Mouse (Mus musculus): ENCODE data around the gene Crybg1. TPM values are rescaled to one million over a fixed set of nuclear protein-coding genes. Genes with fewer than 3 reads are reported as not detected.
A peak's percentile ranks its signal among the peaks of the same experiment; 100 is the strongest.

The Crybg1 gene
- 1 to 10 TPM; 3.3 to 4.0 (median 3.4) TPM for total RNA-seq (2022)

GRCm38 (mm10) chr10:44148337-44149317 lies at the start of gene Crybg1:
Gene Crybg1 (minus strand): TSS chr10:44148853.
- DNase-seq (ENCODE audit: low spot score), result no peak

GRCm38 (mm10) chr10:44177365-44177764 lies 28.7 kb upstream of the Crybg1 start:
- peak; percentile 20 for DNase-seq (ENCODE audit: low spot score)

- no peak for DNase-seq (ENCODE audit: low spot score)
Measured at GRCm38 (mm10) chr10:44176548-44176947, 27.9 kb upstream of the Crybg1 start.

GRCm38 (mm10) chr10:44176120-44176519 lies 27.5 kb upstream of the Crybg1 start:
- no peak for DNase-seq (ENCODE audit: low spot score)

- DNase-seq (ENCODE audit: low spot score), result no peak
Measured at GRCm38 (mm10) chr10:44170145-44170544, 21.5 kb upstream of the Crybg1 start.

DNA sequence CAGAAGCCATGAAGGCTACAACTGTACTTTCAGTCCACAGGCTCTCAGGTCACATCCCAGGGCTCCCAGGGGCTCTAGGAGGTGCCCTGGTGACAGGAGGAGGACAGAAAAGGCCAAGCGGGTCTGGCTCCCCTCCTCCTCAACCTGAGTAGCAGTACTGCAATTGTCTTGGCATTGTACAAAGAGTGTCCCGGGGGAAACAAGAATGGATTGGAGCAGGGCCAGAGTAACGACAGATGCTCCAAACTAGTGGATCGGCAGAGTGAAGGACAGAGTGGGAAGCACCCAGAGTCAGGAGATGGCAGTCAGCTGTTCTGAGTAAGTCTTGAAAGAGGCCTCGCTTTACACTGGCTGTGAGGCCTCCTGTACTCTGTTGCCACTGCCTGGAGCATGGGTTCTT lies 18.4 kb upstream of the Crybg1 start:
- DNase-seq (ENCODE audit: low spot score), result no peak

DNA sequence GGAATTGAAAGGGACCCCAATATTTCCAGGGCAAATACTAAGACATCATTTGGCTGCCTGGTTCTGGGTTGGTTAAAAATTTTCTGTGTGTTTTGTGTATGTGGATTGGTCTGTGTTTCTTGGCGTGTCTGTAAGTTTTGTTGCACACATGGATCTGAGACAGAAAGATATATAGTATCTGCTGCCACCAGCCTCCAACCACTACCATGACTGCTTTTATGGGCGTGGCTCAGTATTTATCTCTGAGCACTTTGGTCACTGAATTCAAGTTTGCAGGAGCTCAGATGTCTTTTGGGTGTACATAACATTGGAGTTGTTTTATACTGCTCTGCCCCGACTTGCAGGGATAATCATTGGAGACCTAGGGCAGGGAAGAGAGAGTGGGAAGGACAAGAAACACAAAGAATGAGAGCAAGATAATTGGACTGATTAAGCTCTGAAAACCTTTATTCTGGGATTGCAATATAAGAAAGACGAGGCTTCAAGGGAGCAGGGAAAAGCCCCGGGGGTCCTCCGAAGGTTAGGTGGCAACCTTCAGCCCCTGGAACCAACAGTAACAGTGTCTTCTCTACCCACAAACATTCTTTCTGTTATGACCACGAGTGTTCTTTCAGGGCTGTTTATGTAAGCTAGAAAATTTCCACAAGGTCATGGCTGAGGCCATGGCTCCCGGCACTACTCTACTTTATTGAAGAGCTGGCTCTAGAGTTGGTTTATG lies 15.8 kb upstream of the Crybg1 start:
- no peak for DNase-seq (ENCODE audit: low spot score)

DNA sequence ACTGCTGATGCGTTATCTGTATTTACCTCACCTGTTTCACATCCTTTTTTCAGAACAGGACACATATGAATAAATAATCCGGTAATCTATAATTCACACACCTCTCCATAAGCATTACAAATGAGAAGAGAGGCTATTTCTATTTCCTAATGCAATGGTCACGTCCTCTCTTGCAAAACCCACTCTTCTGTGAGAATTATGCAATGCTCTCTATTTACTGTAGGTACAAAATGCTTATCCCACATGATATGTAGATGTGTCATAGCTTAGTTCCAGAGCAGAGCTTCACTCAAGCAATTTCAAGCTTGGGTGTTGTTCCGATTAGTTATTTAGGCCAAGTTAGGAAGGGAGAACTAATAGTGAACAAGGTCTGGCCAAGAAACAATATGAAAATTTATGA lies 14.4 kb upstream of the Crybg1 start:
- no peak for DNase-seq (ENCODE audit: low spot score)

DNA sequence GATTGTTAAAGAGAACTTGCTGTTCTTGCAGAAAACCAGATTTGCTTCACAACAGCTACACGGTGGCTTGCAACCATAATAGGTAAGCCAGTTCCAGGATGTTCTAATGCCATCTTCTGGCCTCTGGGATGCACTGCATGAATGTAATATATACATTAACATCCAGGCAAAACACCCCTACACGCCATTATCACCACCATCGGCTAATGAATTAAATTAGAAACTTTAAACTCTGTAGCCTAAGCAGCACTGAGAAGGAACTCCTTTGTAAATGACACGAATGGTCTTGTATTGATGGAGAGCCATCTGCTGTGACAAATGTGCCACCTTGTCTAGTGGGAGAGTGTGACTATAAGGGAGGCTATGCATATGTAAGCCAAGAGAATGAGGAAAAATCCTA lies 11.5 kb upstream of the Crybg1 start:
- DNase-seq (ENCODE audit: low spot score), result no peak

- no peak for DNase-seq (ENCODE audit: low spot score)
Measured at GRCm38 (mm10) chr10:44157489-44157888, 8.8 kb upstream of the Crybg1 start.

DNA sequence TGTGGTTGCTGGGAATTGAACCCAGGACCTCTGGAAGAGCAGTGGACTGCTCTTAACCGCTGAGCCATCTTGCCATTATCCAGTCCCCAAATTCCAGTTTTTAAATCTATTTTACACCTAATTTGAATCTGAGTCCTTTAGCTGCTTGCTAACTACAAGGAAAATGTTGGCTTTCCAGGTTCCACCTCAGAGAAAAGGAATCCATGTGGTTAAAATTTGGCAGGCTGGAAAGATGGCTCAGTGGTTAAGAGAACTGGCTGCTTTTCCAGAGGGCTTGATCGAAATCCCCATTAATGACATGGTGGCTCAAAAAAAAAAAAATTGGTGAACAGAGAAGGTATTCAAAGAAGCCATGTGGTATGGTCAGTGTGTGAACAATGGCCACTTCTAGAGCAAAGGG lies 1.8 kb upstream of the Crybg1 start:
- DNase-seq (ENCODE audit: low spot score), result no peak

GRCm38 (mm10) chr10:44143401-44143800 lies 5.3 kb downstream of the Crybg1 start:
- no peak for DNase-seq (ENCODE audit: low spot score)

DNA sequence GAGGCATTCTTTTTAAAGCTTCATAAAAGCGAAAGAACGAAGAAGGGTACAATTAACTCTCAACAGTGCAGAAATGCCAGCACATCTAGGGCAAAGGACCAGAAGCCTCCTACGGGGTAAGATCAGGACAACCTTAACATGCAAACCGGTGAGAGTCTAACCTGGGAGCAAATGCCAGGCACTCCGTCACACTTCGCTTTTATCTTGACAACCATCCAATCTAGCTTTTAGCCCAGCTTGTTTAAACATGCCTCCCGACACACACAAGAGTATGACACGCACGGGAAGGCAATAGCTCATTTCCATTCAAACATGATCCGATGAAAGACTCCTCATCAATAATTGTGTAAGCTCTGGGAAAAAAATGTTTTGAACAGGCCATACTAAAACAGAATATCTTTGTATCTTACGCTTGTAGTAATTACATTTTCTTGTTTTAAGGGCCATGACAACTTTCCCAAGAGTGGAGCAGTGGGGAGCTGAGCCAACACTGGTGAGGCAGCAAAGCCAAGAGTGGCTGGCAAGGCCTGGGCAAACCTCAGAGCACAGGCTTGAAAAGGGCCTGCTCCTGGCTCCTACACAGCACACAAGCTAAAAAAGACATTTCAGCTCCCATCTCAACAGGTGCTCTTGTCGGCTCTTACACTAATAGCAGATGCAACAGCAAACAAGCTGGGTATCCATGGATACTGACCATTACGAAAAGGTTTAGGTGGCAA lies 10.4 kb downstream of the Crybg1 start:
- no peak for DNase-seq (ENCODE audit: low spot score)

DNA sequence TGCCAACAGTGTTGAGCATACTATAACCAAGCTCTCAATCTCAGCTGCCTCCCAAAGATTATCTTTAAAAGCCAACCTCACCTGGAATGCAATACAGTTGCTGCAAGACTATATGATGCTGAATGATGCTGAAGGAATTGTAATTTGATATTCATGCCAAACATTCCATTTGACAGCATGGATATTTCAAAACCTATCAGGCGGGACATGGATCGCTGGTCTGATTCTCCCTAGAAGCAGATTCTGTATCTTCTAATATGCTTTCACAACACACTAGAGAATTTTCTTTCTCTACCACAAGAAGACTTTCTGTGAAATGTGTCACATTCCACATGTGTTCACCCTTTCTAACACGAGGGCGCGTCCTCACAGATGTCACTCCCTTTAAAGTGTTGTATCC lies 22.6 kb downstream of the Crybg1 start:
- no peak for DNase-seq (ENCODE audit: low spot score)

GRCm38 (mm10) chr10:44124400-44124933 lies 24.2 kb downstream of the Crybg1 start:
- DNase-seq (ENCODE audit: low spot score), result no peak

- DNase-seq (ENCODE audit: low spot score), result no peak
Measured at GRCm38 (mm10) chr10:44118616-44119015, 30.0 kb downstream of the Crybg1 start.

DNA sequence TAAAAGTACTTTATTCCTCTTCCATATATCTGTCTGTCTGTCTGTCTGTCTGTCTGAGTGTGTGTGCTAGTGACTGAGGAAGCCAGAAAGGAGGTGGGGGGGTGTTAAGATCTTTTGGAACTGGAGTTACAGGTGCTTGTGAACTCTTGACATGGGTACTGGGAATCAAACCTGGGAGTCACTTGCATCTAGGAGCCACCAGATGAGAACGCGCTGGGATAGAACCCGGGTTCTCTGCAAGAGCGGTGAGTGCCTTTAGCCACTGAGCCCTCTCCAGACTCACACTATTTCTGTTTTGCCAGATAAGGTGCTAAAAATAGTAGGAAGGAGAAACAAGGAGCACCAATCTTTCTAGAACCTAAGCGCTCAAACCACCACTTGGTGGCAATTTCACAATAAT lies 31.9 kb downstream of the Crybg1 start:
- no peak for DNase-seq (ENCODE audit: low spot score)

GRCm38 (mm10) chr10:44114611-44115010 lies 34.0 kb downstream of the Crybg1 start:
- DNase-seq (ENCODE audit: low spot score), result no peak

GRCm38 (mm10) chr10:44112005-44112675 lies 36.5 kb downstream of the Crybg1 start:
- no peak for DNase-seq (ENCODE audit: low spot score)

- DNase-seq (ENCODE audit: low spot score), result no peak
Measured at GRCm38 (mm10) chr10:44111168-44111567, 37.5 kb downstream of the Crybg1 start.

GRCm38 (mm10) chr10:44110460-44110859 lies 38.2 kb downstream of the Crybg1 start:
- no peak for DNase-seq (ENCODE audit: low spot score)

Measured in heart, adult 8-10 months (tissue).